Comparison of ENCODE assay signal across 8 mouse cellular contexts in genomic region chr6:34156057-34156456, GRCm38 (mm10). TPM values are rescaled to one million over a fixed set of nuclear protein-coding genes. Genes with fewer than 3 reads are reported as not detected.
DNase-seq lines count a peak whose midpoint lies in the region; ATAC-seq and TF ChIP-seq lines count a peak whose summit lies in the region.

No protein-coding gene starts in this region.

- no peak overlapping the region for H3K4me3 ChIP-seq in heart, postnatal 0 days (ENCODE audit: low read depth, low read length)
- H3K4me3 ChIP-seq in kidney, embryonic 14.5 days (ENCODE audit: low read length): no peak overlapping the region

- no peak overlapping the region for H3K4me2 ChIP-seq in heart, postnatal 0 days (ENCODE audit: low read depth, low read length)
- H3K4me2 ChIP-seq in kidney, embryonic 14.5 days (replicated peaks; ENCODE audit: low read depth, low read length): no peak overlapping the region

- peaks cover 21% of the 10 kb centered on the region for H3K4me1 ChIP-seq in heart, postnatal 0 days (ENCODE audit: control insufficient read depth, insufficient read depth)
- H3K4me1 ChIP-seq in kidney, embryonic 14.5 days (ENCODE audit: control insufficient read depth, insufficient read depth, low read length): peaks cover 46% of the 10 kb centered on the region

- 53% methylated on average over 5 of the region's 5 CpGs for WGBS in heart, postnatal 0 days
- 38% methylated on average over 5 of the region's 5 CpGs for WGBS in kidney, embryonic 14.5 days

- H3K36me3 ChIP-seq in heart, postnatal 0 days (replicated peaks; ENCODE audit: control insufficient read depth, insufficient read depth, low read length): peaks cover 44% of the 10 kb centered on the region
- peaks cover 44% of the 10 kb centered on the region for H3K36me3 ChIP-seq in kidney, embryonic 14.5 days (ENCODE audit: control insufficient read depth, insufficient read depth, low read length)

- H3K27ac ChIP-seq in heart, postnatal 0 days (ENCODE audit: low read depth): peak overlapping the region; percentile 56; the same call in 1 of the 2 replicates
- H3K27ac ChIP-seq in kidney, embryonic 14.5 days (ENCODE audit: low read depth, low read length): peak overlapping the region; percentile 65; the same call in 1 of the 2 replicates

- TF ChIP-seq CTCF in heart, postnatal 0 days (IDR thresholded peaks at IDR 0.05; ENCODE audit: low read depth): no peak

- no peaks in the 10 kb centered on the region for H3K27me3 ChIP-seq in heart, postnatal 0 days (ENCODE audit: control insufficient read depth, insufficient read depth, low read length)
- H3K27me3 ChIP-seq in kidney, embryonic 14.5 days (ENCODE audit: control insufficient read depth, insufficient read depth, low read length): no peaks in the 10 kb centered on the region

- no peaks in the 10 kb centered on the region for H3K9me3 ChIP-seq in heart, postnatal 0 days (replicated peaks; ENCODE audit: control insufficient read depth, low read length)
- H3K9me3 ChIP-seq in kidney, embryonic 14.5 days (ENCODE audit: control insufficient read depth, low read length): no peaks in the 10 kb centered on the region

- no peak for DNase-seq in heart, postnatal 0 days (ENCODE audit: low spot score)
- DNase-seq in heart, postnatal 36 days: no peak
- DNase-seq in MEL-GATA-1-ER (ENCODE audit: extremely low read depth, low read depth): peak; percentile 36
- DNase-seq in ovary, postnatal 10 days (ENCODE audit: low spot score): no peak
- no peak for DNase-seq in cerebellum, adult 9-10 months
- DNase-seq in adrenal gland, postnatal 14 days: no peak

- no peak for TF ChIP-seq EP300 in heart, postnatal 0 days (IDR thresholded peaks at IDR 0.05; ENCODE audit: low read depth)

- no peak overlapping the region for H3K9ac ChIP-seq in heart, postnatal 0 days (replicated peaks; ENCODE audit: low read depth, low read length)
- no peak overlapping the region for H3K9ac ChIP-seq in kidney, embryonic 14.5 days (ENCODE audit: low read depth, low read length)

- ATAC-seq in heart, postnatal 0 days (ENCODE audit: insufficient read depth, low read depth): no peak
- ATAC-seq in kidney, embryonic 14.5 days (ENCODE audit: low FRiP score, low TSS enrichment): no peak
- peak; percentile 25 for ATAC-seq in neutrophil, adult 5-6 weeks (ENCODE audit: extremely low read depth, insufficient number of reproducible peaks, low FRiP score, poor library complexity, severe bottlenecking)

- intact Hi-C loops in heart, postnatal 36 days (cut with DNase I): no loop called here

RNA-seq across cellular contexts. Expression of gene Slc35b4, which starts 20.9 kb away (rescaled TPM):
- total RNA-seq in heart, postnatal 0 days (2014; rRNA removed; ENCODE audit: low replicate concordance): 9.0 and 12.7 TPM in 2 replicates
- 14.5 and 14.6 TPM in 2 replicates for polyA plus RNA-seq in heart, postnatal 0 days (2015; fragmentation: Nextera tagmentation; extraction: Ambion mirVana)
- total RNA-seq in heart, postnatal 36 days (2021): 1 to 10 TPM; 7.5 to 9.6 TPM
- polyA plus RNA-seq in kidney, embryonic 14.5 days (2014; fragmentation: Nextera tagmentation; extraction: Ambion mirVana): 28.4 and 64.8 TPM in 2 replicates
- total RNA-seq in neutrophil, adult 5-6 weeks (2017): 14.4 and 14.8 TPM in 2 replicates
- total RNA-seq in adrenal gland, postnatal 14 days (2021): 24.1 and 24.5 TPM in 2 replicates
